Mouse (Mus musculus) fat pad, adult 2 months (tissue): Measurements from ENCODE around the gene Hadha.

ENCODE experiments used
- DNase-seq: peaks from one replicate; pipeline ENCODE4 v3.0.0-alpha.2; 2011; ENCODE audit warnings: low read depth, low spot score; ENCODE audit errors: extremely low read depth

Hadha gene

DNA sequence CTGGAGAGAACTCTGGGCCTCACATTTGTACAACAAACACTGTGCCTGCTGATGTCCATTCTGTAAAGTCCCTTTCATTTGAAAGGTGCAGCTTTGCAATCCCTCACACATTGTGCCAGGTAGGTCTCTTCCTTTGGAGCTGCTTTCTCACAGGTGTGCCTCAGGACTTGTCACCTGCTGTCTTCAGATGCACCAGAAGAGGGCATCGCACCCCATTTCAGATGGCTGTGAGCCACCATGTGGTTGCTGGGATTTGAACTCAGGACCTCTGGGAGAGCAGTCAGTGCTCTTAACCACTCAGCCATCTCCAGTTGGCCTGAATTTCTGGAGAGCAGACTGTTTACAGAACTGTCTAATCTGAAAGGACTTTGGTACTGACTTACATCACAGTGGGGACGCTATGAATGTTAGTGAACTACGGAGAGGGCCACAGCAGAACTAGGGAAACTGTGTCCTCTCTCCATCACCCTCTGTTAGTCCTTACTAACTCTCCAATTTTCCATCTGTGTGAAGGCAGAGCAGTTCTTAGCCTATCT is 42.4 kb downstream of the Hadha start:
- DNase-seq: no peak

DNA sequence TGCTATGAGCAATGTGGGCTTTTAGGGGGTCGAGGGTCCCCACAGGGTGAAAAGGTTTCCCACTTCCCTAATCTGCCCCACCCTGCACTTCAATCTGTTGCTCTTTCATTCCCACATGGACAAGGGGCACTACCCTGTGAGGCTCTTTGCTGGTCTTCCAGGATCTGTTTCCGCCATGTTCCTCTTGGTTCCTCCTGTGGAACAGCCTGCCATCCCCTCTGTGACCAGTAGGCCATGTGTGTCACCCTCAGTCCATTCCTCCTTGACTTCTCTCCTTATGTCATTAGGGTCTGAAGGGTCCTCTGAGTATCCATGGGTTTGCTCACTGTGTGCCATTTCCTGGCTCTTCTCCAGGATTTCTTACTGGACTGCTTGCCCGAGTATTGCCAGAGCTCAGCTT is 43.2 kb downstream of the Hadha start:
- no peak for DNase-seq

DNA sequence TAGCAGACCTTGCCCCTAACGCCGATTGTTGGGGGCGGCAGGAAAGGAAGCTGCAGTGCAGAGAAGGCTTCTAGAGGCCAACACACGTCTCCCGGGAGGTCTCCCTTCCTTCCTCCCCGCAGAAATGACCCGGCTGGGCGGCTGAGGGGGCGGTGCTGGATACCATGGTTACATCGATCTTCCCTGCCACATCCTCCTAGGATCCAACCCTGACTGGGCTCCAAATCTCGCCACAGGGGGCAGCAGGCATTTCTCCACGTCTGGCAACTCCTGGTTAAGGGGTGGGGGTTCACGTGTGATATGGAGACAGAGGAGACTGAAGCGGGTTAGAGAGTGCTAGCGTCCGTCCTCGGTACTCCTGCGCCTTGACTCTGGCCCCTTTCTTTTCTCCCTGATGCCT is 43.8 kb downstream of the Hadha start:
- DNase-seq: no peak

DNA sequence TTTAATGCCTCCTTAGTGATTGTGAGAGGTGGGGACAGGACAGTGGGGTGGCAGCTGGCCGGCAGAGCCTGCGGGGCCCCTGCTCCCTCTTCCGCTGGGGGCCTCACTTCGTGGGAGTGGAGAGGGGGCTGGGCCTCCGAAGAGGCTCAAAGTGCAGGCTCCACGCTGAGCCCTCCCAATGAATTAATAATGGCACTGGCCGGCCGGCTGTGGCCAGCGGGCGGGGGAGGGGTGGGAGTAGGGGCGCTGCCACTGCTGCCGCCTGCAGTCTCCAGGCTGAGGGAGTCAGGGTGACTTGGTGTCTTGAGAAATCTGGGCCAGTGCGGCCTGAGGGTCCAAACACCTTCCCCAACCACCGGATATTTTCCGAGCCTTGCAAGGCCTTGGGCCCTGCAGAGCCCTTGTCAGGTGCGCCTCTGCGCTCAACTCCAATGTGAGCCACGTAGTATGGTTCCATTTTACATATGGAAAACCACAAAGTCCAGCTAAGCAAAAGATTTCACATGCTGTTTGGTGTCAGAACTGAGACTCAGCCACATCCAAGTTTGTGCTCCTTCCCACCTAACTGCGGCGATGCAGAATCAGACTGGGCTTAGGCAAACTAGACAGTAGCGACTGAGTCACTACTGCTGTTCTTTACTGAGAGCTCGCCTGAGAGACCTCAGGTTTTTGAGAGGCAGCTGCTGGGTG is 44.4 kb downstream of the Hadha start:
- DNase-seq: no peak

DNA sequence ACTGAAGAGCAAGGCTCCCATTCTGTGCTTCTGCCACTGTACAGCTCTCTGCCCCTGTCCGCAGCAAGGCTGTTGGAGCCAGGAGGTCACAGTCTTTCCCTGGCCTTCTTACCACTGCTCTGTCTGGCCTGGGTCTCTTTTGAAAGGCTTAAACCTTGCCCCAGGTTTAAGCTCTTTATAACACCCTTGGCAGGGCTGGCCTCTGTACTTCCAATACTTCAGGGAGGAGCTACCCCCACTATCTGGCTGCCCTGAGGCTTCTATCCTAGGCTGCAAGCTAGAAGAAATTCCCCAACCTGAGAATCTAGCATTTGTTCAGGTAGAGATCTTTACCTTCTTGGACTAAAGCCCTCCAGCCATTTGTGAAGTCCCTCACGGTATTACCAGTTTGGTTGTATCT is 45.1 kb downstream of the Hadha start:
- no peak for DNase-seq

DNA sequence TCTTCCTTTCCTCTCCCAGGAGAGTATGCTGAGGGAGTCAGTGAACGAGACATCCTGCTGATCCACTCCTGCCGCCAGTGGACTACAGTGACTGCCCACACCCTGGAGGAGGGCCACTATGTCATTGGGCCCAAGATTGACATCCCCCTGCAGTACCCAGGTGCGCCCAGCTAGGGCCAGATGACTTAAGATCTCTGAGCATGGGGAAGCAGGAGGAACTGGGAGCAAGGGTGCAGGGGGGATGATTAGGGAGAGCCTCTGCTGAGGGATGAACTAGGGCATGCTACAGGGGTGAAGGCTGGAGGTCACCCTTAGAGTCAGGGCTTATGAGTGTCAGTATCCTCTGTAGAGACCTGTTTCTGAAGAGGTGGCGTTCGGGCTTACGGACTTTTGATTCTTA is 46.7 kb downstream of the Hadha start:
- DNase-seq: no peak

DNA sequence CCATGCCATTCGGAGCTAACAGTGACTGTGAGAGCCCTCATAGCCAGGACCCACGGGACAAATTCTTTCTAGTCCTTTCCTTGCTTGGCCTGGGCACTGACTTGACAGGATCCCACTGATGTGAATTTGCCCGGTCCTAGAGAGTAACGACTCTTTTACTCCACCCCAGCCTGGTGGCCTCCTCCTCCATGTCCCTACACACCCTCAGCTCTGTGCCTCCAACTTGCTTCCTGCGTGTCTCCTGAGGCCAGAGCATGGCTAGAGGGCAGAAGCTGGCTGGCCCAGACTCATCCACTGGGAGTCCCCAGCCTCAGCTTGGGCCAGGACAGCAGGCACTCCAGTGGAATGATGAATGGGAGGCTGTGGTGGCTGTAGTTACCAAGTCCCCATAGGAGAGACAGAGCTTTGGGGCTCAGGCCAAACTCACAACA is 47.3 kb downstream of the Hadha start:
- no peak for DNase-seq

DNA sequence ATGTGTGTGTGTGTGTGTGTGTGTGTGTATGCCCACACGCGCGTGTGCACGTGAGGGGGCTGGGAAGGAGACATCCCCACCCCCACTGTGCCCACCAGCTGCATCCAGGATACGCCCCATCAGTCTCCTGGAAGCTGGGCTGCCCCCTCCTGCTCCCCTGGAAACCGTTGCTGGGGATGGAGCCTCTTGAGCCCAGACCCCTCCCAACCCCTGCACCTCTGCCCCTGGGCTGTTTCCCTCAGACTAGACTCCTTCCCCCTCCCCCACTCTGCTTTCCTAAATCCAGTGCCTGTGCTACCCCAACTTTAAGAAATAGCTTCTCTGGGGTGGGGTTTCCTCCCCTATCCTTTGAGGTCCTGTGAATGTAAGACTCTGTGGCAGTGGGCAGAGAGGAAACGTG is 47.8 kb downstream of the Hadha start:
- DNase-seq: no peak

DNA sequence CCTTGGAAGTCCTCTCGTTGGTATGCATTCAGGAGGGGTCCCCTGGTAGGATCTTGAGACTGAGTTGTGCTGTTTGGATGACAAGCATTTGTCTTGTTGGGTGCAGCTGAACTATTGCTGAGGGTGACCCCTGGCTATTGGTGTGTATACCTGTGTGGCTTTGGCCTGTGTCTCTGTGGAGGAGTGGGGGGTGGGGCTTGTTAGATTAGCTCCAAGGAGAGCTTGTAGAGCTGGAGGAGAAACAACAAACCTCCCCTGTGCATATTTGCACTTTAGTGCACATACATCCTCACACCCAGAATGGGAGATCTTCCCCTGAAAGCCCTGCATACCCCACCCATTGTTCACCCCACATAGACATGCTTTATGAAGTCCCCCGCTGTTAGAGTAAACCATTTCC is 48.2 kb downstream of the Hadha start:
- no peak for DNase-seq

DNA sequence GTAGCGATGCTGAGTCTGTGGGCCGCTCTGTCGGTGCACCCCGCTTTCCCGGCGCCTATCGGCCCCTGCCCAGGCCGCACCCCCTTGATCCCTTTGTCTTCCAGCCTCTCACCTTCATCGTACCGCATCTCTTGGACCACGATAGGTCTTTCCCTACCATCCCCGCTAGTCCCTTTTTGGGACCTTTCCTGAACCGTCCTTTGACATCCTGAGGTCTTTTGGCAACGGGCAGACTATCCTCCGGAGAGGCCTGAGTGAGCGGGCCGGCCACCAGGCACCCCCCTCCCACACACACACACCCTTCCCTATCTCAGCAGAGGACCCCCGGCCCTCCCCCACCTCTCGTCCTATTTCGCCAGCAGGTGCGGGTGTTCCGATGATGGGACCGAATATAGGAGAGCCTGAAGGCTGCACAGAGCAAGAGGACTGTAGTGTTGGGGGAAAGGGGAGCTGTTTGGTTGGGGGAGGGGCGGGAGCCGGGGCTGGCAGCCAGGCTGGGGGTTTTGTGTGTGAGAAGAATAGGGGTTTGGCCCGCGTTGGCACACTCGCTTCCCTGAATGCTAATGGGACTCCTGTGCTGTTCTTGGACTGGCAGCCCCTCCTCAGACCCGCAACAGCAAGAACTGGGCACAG is 49.2 kb downstream of the Hadha start, which contains the start of gene 3110082J24Rik:
Gene 3110082J24Rik, minus strand, starts transcription at position 419 of the 633 bp plus-strand sequence.
- DNase-seq: no peak

DNA sequence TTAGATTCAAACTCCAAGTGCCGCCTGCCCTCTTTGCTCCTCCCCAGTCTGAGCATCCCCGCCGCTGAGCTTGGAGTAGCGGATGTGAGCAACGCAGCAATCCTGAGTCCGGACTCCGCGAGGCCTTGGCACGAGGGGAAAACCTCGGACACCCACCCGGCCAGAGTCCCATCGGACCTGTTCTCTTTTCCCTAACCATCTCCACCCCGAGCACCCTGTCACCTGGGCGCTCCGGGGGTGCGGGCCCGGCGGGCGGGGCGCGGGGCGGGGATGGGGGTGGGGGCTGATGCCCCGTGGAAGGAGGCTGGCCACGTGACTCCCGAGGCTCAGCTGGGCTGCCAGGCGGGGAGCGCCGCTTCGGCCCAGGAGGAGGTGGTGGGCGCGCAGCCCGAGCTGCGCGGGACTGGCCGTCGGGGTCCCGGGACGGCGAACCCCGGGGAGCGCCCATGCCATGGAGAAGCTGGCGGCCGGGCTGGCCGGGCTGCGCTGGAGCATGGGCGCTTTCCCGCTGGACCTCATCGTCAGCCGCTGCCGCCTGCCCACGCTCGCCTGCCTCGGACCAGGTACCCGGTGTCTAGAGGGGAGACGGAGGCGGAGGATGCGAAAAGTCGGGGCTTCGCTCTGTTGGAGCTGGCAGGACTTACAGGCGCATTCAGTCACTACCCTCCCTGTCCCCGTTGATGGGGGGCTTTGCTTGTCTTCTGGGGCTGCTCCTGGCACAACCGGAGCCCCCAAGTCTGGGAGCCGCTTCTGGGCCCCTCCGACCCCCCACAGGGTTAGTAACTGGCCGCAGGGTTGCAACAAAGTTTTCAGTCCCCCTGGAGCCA is 49.9 kb downstream of the Hadha start, which contains the start of gene Garem2:
Gene Garem2, plus strand, starts transcription at position 321 of the 827 bp plus-strand sequence.
- no peak for DNase-seq

DNA sequence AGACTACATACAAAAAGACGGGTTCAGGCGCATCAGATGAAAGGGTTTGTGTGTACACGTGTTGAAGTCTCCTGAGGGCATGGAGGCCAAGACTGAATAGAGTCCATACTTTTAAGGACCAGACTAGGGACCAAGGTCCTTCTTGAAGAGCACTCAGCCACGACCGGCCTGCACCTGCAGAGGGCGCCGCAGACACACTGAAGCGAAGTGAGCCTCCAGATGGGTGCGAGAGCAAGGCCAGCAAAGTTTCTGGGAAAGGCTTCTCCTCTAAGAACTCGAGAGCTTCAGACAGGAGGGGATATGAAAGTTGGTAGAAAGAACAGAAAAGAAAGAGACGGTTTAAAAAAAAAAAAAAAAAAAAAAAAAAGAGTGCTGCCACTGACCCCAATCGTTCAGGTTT is 50.6 kb downstream of the Hadha start:
- DNase-seq: no peak

DNA sequence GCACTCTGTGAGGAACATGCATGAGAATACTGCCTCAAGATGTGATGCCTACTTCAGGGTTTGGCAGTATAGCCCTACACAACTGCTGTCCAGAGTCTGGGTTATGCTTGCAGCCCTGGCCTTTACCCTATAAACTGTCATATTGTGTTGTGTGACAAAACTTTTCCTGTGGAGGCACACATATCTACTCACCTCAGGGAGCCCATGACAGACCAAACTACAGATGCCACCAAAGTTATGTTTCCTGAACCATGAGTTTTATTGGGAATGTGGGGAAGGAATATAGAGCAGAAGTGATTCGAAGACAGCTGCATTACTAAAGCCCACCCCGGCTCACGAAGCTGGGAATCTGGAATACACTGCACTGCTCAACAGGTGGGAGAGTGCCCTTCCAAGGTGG is 51.6 kb downstream of the Hadha start:
- no peak for DNase-seq

DNA sequence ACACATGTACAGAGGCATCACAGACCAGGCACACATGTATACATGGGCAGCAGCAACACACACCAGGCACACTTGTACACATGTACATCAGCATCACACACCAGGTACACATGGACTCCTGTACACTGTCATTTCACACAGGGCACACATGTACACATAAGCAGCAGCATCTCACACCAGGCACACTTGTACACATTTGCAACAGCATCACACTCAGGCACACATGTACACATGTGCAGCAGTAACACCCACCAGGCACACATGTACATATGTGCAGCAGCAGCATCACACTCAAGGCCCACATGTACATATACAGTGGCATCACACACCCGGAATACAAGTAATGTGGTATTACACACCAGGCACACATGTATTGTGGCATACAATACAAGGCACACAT is 56.7 kb downstream of the Hadha start:
- no peak for DNase-seq

DNA sequence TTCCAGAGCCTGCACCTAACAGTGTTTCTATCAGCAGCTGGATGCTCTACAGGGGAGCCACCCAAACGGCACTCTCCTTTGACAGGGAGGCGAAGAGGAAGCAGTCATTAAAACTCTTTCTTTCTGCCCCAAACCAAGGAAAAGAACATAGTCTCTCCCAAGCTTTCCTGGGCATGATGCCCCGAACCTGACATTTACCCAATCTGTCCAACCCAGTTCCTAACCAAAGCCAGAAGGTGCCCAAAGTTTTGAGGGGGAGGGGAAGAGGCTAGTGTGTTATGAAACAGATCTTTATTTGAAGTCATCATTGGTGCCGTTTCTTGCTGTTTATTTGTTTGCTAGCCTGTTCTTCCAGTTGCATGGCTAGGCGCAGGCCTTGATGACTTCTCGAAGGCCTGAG is 59.2 kb downstream of the Hadha start:
- no peak for DNase-seq

DNA sequence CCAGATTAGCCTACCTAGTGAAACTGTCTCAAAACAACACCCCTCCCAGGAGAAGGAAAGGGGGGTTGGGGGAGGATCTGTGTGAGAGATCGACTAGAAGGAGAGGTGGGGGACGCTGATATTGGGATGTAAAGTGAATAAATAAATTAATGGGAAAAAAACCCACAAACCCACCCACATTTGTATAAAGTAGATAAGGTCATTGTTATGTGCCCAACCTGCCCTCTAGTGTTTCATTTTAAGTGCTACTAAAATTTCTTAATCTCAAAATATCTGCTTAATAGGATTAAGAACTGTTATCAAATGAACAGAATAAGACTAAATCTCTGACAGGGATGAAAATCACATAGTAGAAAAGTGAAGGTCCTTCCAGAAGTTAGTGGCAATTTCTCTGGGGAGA is 60.6 kb downstream of the Hadha start:
- DNase-seq: no peak

DNA sequence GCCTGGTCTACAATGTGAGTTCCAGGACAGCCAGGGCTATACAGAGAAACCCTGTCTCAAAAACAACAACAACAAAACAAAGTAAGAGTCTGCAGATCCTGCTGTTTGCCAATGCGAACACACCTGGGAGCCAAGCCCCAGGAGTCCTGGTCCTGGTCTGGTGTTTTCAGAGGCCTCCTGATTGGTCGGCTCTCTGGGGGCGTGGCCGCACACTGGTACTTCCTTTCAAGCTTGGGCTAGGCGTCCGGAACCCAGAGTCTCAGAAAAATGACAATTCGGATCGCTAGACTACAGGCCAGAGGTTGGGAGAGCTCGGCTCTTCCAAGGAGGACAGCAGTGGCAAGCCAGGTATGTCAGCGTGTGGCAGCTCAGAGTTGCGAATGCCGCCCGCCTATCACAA is 62.3 kb downstream of the Hadha start:
- no peak for DNase-seq

DNA sequence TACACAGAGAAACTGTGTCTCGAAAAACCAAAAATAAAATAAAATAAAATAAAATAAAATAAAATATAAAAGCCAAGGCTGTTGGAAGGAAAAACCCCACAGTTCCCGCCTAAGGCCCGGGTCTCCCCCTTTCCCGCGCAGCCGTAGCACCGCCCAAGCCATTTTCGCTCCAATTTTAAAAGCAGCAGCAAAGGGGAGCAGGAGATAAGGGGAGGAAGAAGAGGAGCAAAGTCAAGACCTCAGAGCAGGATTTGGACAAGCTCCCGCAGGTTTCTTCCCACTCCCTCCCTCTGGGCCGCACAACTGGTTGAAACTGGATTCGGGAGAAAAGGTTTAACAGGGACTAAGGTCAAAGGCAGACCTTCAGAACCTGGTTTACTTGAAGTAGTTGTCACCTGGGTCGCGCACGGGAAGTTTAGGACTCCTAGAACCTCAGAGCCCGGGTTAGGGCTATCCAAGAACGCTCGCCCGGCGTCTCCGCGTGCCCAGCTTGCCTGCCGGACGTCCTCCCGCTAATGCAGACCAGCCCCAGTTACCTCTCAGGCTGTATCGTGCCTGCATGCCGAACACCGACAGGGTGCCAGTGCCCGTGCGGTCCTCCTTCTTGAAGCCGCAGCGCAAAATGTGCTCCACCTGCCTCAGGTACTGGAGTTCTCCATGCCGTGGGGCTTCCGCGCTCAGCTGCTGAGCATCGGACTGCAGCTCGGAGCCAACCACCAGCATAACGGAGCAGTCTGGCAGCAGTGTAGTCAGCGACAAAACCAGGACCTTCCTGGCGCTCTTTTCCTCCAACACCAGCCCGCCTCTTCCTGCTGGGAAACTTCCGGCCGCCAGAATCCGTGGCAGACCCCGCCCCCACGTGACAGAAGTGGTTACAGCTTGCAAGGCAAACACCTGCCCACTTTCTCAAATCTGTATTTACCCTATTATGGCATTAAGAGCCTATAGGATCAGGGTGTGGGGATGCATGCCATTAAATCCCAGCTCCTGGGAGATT is 81.8 kb downstream of the Hadha start, which contains the start of gene Tyms:
Gene Tyms, minus strand, starts transcription at position 793 of the 997 bp plus-strand sequence.
- no peak for DNase-seq

DNA sequence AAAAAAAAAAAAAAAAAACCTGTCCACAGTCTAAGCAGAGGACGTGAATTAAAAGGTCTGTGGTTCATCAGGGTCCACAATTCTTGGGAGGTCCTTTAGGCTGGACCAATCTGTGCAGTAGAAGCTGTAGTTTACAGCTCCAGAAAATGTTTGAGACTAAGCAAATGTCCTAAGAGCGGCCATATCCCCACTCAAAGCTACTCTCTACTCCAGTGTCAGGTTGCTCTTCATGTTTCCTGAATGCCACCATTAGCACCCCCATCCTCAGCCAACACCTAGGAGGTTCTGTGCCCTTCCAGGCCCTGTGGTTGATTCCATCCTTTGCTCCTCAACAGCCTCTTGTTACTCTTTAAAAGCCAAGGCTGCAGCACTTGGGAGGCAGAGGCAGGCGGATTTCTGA is 82.6 kb downstream of the Hadha start:
- no peak for DNase-seq

DNA sequence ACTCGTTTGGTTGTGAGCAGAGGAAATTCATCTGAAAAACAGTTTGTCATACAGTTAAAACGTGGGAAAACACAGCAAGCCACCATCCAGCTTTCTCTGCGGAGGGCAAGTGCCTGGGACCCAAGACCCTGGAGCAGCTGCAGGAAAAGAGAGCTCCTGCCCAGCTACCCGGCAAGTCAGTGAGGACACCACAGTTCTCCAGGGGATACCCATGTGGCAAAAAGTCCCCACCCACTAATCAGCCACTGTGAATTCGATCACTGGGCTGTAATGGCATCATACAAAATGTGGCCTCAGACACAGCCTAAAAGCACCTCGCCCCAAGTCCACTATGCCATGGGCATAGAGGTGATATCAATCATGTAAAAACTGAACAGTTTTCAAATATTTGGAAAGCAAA is 83.3 kb downstream of the Hadha start:
- no peak for DNase-seq
